Mouse (Mus musculus) forebrain, embryonic 12.5 days (tissue): ENCODE measurements around the gene Actl6a. TPM values are rescaled to one million over a fixed set of nuclear protein-coding genes. Genes with fewer than 3 reads are reported as not detected.

ENCODE experiments used
- ATAC-seq: fragments of 200-750 bp; cut with Nextera tagmentation; 2 replicates; pipeline ENCODE4 v1.8.0; 2017; ENCODE audit warnings: moderate TSS enrichment; ENCODE audit not compliant: low FRiP score
- H3K27ac ChIP-seq: fragments of 300-500 bp; sonication (generic); 2 replicates; pipeline ENCODE4 v1.5.1; 2016; ENCODE audit warnings: mild to moderate bottlenecking
- H3K27me3 ChIP-seq: fragments of 300-500 bp; sonication (generic); 2 replicates; pipeline ENCODE4 v1.6.1; 2016; ENCODE audit warnings: mild to moderate bottlenecking
- H3K36me3 ChIP-seq: fragments of 300-500 bp; sonication (generic); replicated peaks from 2 replicates; pipeline ENCODE4 v1.6.1; 2016; ENCODE audit warnings: mild to moderate bottlenecking
- H3K4me1 ChIP-seq: fragments of 300-500 bp; sonication (generic); 2 replicates; pipeline ENCODE4 v1.6.1; 2016
- H3K4me2 ChIP-seq: fragments of 300-500 bp; sonication (generic); 2 replicates; pipeline ENCODE4 v1.6.1; 2016; ENCODE audit warnings: mild to moderate bottlenecking, moderate library complexity
- H3K4me3 ChIP-seq: fragments of 300-500 bp; sonication (generic); replicated peaks from 2 replicates; pipeline ENCODE4 v1.5.1; 2016; ENCODE audit warnings: mild to moderate bottlenecking
- H3K9ac ChIP-seq: fragments of 300-500 bp; sonication (generic); 2 replicates; pipeline ENCODE4 v1.6.1; 2016; ENCODE audit warnings: mild to moderate bottlenecking
- H3K9me3 ChIP-seq: fragments of 300-500 bp; sonication (generic); 2 replicates; pipeline ENCODE4 v1.6.1; 2016
- WGBS: fragments of 180-500 bp; shearing (Covaris S2); methylation state at CpG from one replicate; pipeline ENCODE4 v1.1.7; 2016; 5-methylcytosine and 5-hydroxymethylcytosine counted together
- polyA plus RNA-seq: library from polyadenylated mRNA; unstranded; fragments of >200 nt; fragmentation: Nextera tagmentation; extraction: Ambion mirVana; gene quantifications from 2 replicates; pipeline ENCODE4 v1.2.1, GENCODE M21; 2016

Actl6a gene
- polyA plus RNA-seq, 1 experiment from 2014 or later: 230 TPM

GRCm38 (mm10) chr3:32676393-32676792 is 29.7 kb upstream of the Actl6a start:
- Histone ChIP-seq H3K4me3 (no peak overlapping the region), H3K27ac (no peak overlapping the region), H3K9ac (no peak overlapping the region), H3K9me3 (no peaks in the 10 kb centered on the region), H3K4me1 (no peaks in the 10 kb centered on the region), H3K36me3 (no peaks in the 10 kb centered on the region), H3K27me3 (no peaks in the 10 kb centered on the region), H3K4me2 (no peak overlapping the region)
- no peak for ATAC-seq
- 86% methylated on average over 6 of the region's 6 CpGs for WGBS

GRCm38 (mm10) chr3:32682910-32683531 is 23.1 kb upstream of the Actl6a start:
- no peaks in the 10 kb centered on the region for H3K9me3 ChIP-seq
- H3K4me1 ChIP-seq: no peaks in the 10 kb centered on the region
- no peak overlapping the region for H3K9ac ChIP-seq
- H3K27ac ChIP-seq: no peak overlapping the region
- no peak overlapping the region for H3K4me2 ChIP-seq
- 85% methylated on average over 12 of the region's 12 CpGs for WGBS
- no peaks in the 10 kb centered on the region for H3K36me3 ChIP-seq
- H3K4me3 ChIP-seq: no peak overlapping the region
- no peaks in the 10 kb centered on the region for H3K27me3 ChIP-seq
- no peak for ATAC-seq

- no peak overlapping the region for H3K27ac ChIP-seq
- no peaks in the 10 kb centered on the region for H3K4me1 ChIP-seq
Observed at GRCm38 (mm10) chr3:32684631-32685030, 21.5 kb upstream of the Actl6a start.

DNA sequence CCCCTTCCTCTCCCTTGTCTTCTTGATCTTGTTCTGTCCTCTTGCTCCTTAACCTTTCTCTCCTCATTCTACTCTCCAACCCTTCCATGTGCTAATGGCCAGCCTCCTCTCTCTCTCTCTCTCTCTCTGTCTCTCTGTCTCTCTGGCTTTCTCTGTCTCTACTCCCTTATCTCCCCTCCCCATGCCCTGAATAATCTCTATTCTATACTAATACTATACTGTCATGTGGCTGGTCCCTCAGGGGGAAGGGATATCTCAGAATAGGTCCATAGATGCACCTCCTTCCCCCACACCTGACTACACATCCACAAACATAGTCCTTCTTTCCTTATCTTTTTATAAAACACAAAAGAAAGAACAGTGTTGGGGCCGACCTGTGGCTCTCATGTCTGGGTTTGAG is 19.6 kb upstream of the Actl6a start:
- H3K36me3 ChIP-seq: no peaks in the 10 kb centered on the region
- WGBS: 67% methylated on average over 1 of the region's 1 CpGs
- H3K4me3 ChIP-seq: no peak overlapping the region
- no peak overlapping the region for H3K4me2 ChIP-seq
- no peak overlapping the region for H3K9ac ChIP-seq
- H3K4me1 ChIP-seq: no peaks in the 10 kb centered on the region
- H3K27ac ChIP-seq: no peak overlapping the region
- no peaks in the 10 kb centered on the region for H3K9me3 ChIP-seq
- no peak for ATAC-seq
- no peaks in the 10 kb centered on the region for H3K27me3 ChIP-seq

More at GRCm38 (mm10) chr3:32684631-32685030, 21.5 kb upstream of the Actl6a start:
- H3K9ac ChIP-seq: no peak overlapping the region
- no peaks in the 10 kb centered on the region for H3K27me3 ChIP-seq
- no peak for ATAC-seq
- H3K4me2 ChIP-seq: no peak overlapping the region
- no peaks in the 10 kb centered on the region for H3K36me3 ChIP-seq
- H3K9me3 ChIP-seq: no peaks in the 10 kb centered on the region
- H3K4me3 ChIP-seq: no peak overlapping the region
- WGBS: 79% methylated on average over 3 of the region's 3 CpGs

DNA sequence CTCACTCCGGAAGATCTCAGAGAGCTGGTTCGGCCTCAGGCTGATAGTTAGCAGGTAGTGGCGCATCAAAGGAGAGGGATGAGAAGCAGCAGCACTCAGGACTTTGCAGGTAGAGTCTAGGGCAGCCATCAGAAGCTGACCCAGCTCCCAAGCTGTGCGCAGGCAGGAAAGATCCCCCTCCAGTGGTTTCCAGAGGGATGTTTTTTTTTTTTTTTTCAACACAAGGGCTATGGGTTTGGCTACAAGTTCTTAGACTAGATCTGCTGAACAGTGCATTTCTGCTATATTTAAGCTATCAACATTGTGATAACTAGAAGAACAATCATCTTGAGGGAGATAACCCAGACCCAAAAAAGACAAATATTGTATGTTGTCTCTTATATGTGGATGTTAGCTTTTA is 18.9 kb upstream of the Actl6a start:
- no peak overlapping the region for H3K9ac ChIP-seq
- WGBS: 79% methylated on average over 4 of the region's 4 CpGs
- H3K27me3 ChIP-seq: no peaks in the 10 kb centered on the region
- no peak overlapping the region for H3K4me2 ChIP-seq
- no peak overlapping the region for H3K27ac ChIP-seq
- no peaks in the 10 kb centered on the region for H3K36me3 ChIP-seq
- ATAC-seq: no peak
- H3K9me3 ChIP-seq: no peaks in the 10 kb centered on the region
- no peaks in the 10 kb centered on the region for H3K4me1 ChIP-seq
- no peak overlapping the region for H3K4me3 ChIP-seq

DNA sequence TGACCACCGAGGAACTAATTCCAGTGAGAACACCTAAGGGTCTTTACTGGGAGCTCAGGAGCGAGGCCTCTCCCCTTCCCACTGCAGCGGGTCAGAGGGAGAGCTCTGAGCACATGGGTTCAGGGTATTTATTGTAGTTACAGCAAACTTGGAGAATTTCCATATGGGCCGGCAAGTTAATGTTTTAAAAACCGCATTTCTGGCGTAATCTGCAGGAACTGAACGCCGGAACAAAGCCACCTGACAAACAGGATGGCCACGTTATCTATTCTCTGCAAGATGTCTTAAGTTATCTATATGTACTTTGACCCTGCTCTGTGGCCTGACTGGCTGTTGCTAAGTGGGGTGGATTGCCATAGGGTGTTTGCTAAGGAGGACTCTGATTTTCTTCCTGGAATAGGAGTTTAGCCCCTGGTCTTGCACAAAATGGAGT is 16.5 kb upstream of the Actl6a start:
- ATAC-seq: no peak
- no peaks in the 10 kb centered on the region for H3K4me1 ChIP-seq
- no peaks in the 10 kb centered on the region for H3K27me3 ChIP-seq
- WGBS: 87% methylated on average over 9 of the region's 9 CpGs
- H3K4me2 ChIP-seq: no peak overlapping the region
- no peak overlapping the region for H3K4me3 ChIP-seq
- H3K27ac ChIP-seq: no peak overlapping the region
- no peak overlapping the region for H3K9ac ChIP-seq
- no peaks in the 10 kb centered on the region for H3K9me3 ChIP-seq
- no peaks in the 10 kb centered on the region for H3K36me3 ChIP-seq

DNA sequence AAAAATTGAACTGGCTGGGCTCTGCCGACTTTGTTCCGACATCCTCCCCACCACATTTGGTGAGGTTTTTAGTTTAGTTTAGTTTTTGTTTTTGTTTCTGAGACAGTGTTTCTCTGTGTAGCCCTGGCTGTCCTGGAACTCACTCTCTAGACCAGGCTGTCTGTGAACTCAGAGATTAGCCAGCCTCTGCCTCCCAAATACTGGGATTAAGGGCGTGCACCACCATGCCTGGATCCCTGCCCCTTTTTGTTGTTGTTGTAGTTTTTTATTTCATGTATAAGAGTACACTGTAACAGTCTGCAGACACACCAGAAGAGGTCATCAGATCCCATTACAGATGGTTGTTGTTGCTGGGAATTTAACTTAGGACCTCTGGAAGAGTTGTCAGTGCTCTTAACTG is 16.1 kb upstream of the Actl6a start:
- Histone ChIP-seq H3K9ac (no peak overlapping the region), H3K36me3 (no peaks in the 10 kb centered on the region), H3K9me3 (no peaks in the 10 kb centered on the region), H3K27ac (no peak overlapping the region), H3K27me3 (no peaks in the 10 kb centered on the region), H3K4me3 (no peak overlapping the region), H3K4me1 (no peaks in the 10 kb centered on the region), H3K4me2 (no peak overlapping the region)
- no peak for ATAC-seq
- WGBS: 85% methylated on average over 3 of the region's 3 CpGs

- H3K27me3 ChIP-seq: no peaks in the 10 kb centered on the region
- H3K4me2 ChIP-seq: no peak overlapping the region
- H3K9ac ChIP-seq: no peak overlapping the region
- H3K9me3 ChIP-seq: no peaks in the 10 kb centered on the region
- no peaks in the 10 kb centered on the region for H3K36me3 ChIP-seq
- no peaks in the 10 kb centered on the region for H3K4me1 ChIP-seq
- H3K27ac ChIP-seq: no peak overlapping the region
- H3K4me3 ChIP-seq: no peak overlapping the region
- no peak for ATAC-seq
- 35% methylated on average over 1 of the region's 1 CpGs for WGBS
Observed at GRCm38 (mm10) chr3:32690901-32691300, 15.2 kb upstream of the Actl6a start.

GRCm38 (mm10) chr3:32691841-32692240 is 14.3 kb upstream of the Actl6a start:
- H3K9ac ChIP-seq: no peak overlapping the region
- H3K36me3 ChIP-seq: no peaks in the 10 kb centered on the region
- no peak overlapping the region for H3K27ac ChIP-seq
- H3K4me3 ChIP-seq: no peak overlapping the region
- ATAC-seq: no peak
- no peaks in the 10 kb centered on the region for H3K9me3 ChIP-seq
- no peaks in the 10 kb centered on the region for H3K27me3 ChIP-seq
- WGBS: 82% methylated on average over 5 of the region's 5 CpGs
- no peak overlapping the region for H3K4me2 ChIP-seq
- no peaks in the 10 kb centered on the region for H3K4me1 ChIP-seq

- Histone ChIP-seq H3K4me2 (no peak overlapping the region), H3K36me3 (no peaks in the 10 kb centered on the region), H3K4me1 (no peaks in the 10 kb centered on the region), H3K27me3 (no peaks in the 10 kb centered on the region), H3K27ac (no peak overlapping the region), H3K9ac (no peak overlapping the region), H3K4me3 (no peak overlapping the region), H3K9me3 (no peaks in the 10 kb centered on the region)
- 47% methylated on average over 5 of the region's 5 CpGs for WGBS
- ATAC-seq: no peak
Observed at GRCm38 (mm10) chr3:32694211-32694610, 11.9 kb upstream of the Actl6a start.

- 76% methylated on average over 12 of the region's 12 CpGs for WGBS
- H3K4me1 ChIP-seq: no peaks in the 10 kb centered on the region
- H3K9ac ChIP-seq: no peak overlapping the region
- no peak for ATAC-seq
- H3K4me3 ChIP-seq: no peak overlapping the region
- no peaks in the 10 kb centered on the region for H3K36me3 ChIP-seq
- H3K27me3 ChIP-seq: no peaks in the 10 kb centered on the region
- H3K27ac ChIP-seq: no peak overlapping the region
- no peak overlapping the region for H3K4me2 ChIP-seq
- H3K9me3 ChIP-seq: no peaks in the 10 kb centered on the region
Observed at GRCm38 (mm10) chr3:32694737-32695582, 11.1 kb upstream of the Actl6a start.

DNA sequence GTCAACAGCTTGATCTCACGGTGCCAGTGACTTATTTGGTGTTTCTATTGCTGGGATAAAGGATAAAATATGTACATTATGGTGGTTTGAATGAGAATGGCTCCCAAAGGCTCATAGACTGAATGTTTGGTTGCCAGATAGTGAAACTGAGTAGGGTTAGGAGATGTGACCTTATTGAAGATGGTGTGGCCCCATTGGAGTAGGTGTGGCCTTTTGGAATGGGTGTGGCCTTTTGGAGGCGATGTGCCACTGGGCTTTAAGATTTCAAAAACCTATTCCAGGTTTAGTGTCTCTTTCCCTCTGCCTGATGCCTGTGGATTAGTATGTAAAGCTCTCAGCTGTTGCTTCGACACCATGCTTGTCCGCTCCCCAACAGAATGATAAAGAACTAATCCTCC is 10.5 kb upstream of the Actl6a start:
- Histone ChIP-seq H3K4me2 (no peak overlapping the region), H3K36me3 (no peaks in the 10 kb centered on the region), H3K9me3 (no peaks in the 10 kb centered on the region), H3K4me3 (no peak overlapping the region), H3K4me1 (no peaks in the 10 kb centered on the region), H3K9ac (no peak overlapping the region), H3K27ac (no peak overlapping the region), H3K27me3 (no peaks in the 10 kb centered on the region)
- WGBS: 82% methylated on average over 4 of the region's 4 CpGs
- ATAC-seq: no peak
